Mouse (Mus musculus) neural tube, embryonic 15.5 days (tissue): ENCODE measurements around the gene Ccl2. TPM values are rescaled to one million over a fixed set of nuclear protein-coding genes. Genes with fewer than 3 reads are reported as not detected.

ENCODE experiments used
- ATAC-seq: fragments of 200-750 bp; cut with Nextera tagmentation; 2 replicates; pipeline ENCODE4 v1.8.0; 2017; ENCODE audit warnings: mild to moderate bottlenecking, moderate TSS enrichment, moderate library complexity; ENCODE audit not compliant: low FRiP score
- H3K27ac ChIP-seq: fragments of 300-500 bp; sonication (generic); replicated peaks from 2 replicates; pipeline ENCODE4 v1.5.1; 2015; ENCODE audit warnings: mild to moderate bottlenecking, inconsistent platforms
- H3K27me3 ChIP-seq: fragments of 300-500 bp; sonication (generic); replicated peaks from 2 replicates; pipeline ENCODE4 v1.6.1; 2015; ENCODE audit warnings: inconsistent platforms
- H3K36me3 ChIP-seq: fragments of 300-500 bp; sonication (generic); 2 replicates; pipeline ENCODE4 v1.6.1; 2015; ENCODE audit warnings: inconsistent platforms
- H3K4me1 ChIP-seq: fragments of 300-500 bp; sonication (generic); 2 replicates; pipeline ENCODE4 v1.6.1; 2015; ENCODE audit warnings: inconsistent platforms
- H3K4me2 ChIP-seq: fragments of 300-500 bp; sonication (generic); 2 replicates; pipeline ENCODE4 v1.6.1; 2015; ENCODE audit warnings: inconsistent platforms, mild to moderate bottlenecking, moderate library complexity
- H3K4me3 ChIP-seq: fragments of 300-500 bp; sonication (generic); replicated peaks from 2 replicates; pipeline ENCODE4 v1.5.1; 2015; ENCODE audit warnings: mild to moderate bottlenecking, inconsistent platforms
- H3K9ac ChIP-seq: fragments of 300-500 bp; sonication (generic); replicated peaks from 2 replicates; pipeline ENCODE4 v1.6.1; 2015; ENCODE audit warnings: mild to moderate bottlenecking, inconsistent platforms
- H3K9me3 ChIP-seq: fragments of 300-500 bp; sonication (generic); replicated peaks from 2 replicates; pipeline ENCODE4 v1.6.1; 2016; ENCODE audit warnings: inconsistent platforms
- WGBS: fragments of 180-500 bp; shearing (Covaris S2); methylation state at CpG from one replicate; pipeline ENCODE4 v1.1.7; 2015; ENCODE audit warnings: mixed read lengths; 5-methylcytosine and 5-hydroxymethylcytosine counted together
- polyA plus RNA-seq: library from polyadenylated mRNA; unstranded; fragments of >200 nt; fragmentation: Nextera tagmentation; extraction: Ambion mirVana; gene quantifications from 2 replicates; pipeline ENCODE4 v1.2.1, GENCODE M21; 2015

Gene Ccl2
- polyA plus RNA-seq, 1 experiment from 2014 or later = 1.6 TPM

DNA sequence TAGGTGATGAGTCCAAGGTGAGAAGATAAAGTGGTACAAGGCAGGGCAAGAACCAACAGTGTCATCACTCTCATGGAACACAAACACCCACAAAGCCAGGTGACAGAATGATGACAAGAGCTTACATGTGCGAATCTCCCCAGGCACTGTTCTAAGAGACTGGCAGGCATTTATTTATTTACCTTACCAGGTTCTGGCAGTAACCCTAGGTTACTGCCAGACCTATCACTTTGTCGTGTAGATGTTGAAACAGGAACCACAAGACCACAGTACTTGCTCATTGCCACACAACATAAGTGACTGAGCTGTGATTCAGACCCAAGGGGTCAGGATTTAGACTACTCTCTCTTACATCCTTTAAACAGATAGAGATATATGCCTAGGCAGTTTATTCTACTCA, 20.3 kb upstream of the Ccl2 start:
- H3K27me3 ChIP-seq = no peaks in the 10 kb centered on the region
- WGBS = 74% methylated on average over 2 of the region's 2 CpGs
- H3K4me3 ChIP-seq = no peak overlapping the region
- no peak overlapping the region for H3K9ac ChIP-seq
- H3K27ac ChIP-seq = no peak overlapping the region
- H3K4me1 ChIP-seq = no peaks in the 10 kb centered on the region
- H3K9me3 ChIP-seq = no peaks in the 10 kb centered on the region
- no peak for ATAC-seq
- H3K4me2 ChIP-seq = no peak overlapping the region
- H3K36me3 ChIP-seq = no peaks in the 10 kb centered on the region

- ATAC-seq = no peak
These were observed 19.1 kb upstream of the Ccl2 start for GRCm38 (mm10) chr11:82016181-82016780.

GRCm38 (mm10) chr11:82019389-82019788, 16.0 kb upstream of the Ccl2 start:
- H3K27ac ChIP-seq = no peak overlapping the region
- H3K4me1 ChIP-seq = no peaks in the 10 kb centered on the region
- H3K9ac ChIP-seq = no peak overlapping the region
- WGBS = 19% methylated on average over 2 of the region's 2 CpGs
- H3K4me2 ChIP-seq = no peak overlapping the region
- no peak for ATAC-seq
- no peak overlapping the region for H3K4me3 ChIP-seq
- no peaks in the 10 kb centered on the region for H3K9me3 ChIP-seq
- no peaks in the 10 kb centered on the region for H3K36me3 ChIP-seq
- no peaks in the 10 kb centered on the region for H3K27me3 ChIP-seq

More at GRCm38 (mm10) chr11:82016181-82016780, 19.1 kb upstream of the Ccl2 start:
- Histone ChIP-seq H3K4me3 (no peak overlapping the region), H3K4me1 (no peaks in the 10 kb centered on the region), H3K4me2 (no peak overlapping the region), H3K9me3 (no peaks in the 10 kb centered on the region), H3K36me3 (no peaks in the 10 kb centered on the region), H3K27ac (no peak overlapping the region), H3K27me3 (no peaks in the 10 kb centered on the region), H3K9ac (no peak overlapping the region)
- WGBS = 85% methylated on average over 3 of the region's 3 CpGs

DNA sequence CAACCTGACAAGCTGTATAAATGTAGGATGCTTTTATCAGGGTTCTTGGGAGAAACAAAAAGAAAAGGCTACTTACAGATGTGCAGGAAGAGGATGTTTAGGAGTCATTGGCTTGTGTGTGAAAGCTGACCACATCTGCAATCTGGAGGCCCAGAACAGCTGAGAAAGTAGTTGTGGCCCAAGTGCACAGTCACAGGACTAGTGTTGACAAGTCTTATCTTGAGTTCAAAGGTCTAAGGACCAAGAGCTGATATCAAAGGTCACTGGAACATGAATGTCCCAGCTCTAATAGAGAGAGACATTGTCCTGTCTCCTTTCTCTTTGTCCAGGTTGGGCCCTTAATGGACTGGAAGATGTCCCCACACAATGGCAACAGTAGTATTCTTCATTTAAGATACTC, 15.6 kb upstream of the Ccl2 start:
- Histone ChIP-seq H3K9ac (no peak overlapping the region), H3K4me2 (no peak overlapping the region), H3K27me3 (no peaks in the 10 kb centered on the region), H3K4me1 (no peaks in the 10 kb centered on the region), H3K36me3 (no peaks in the 10 kb centered on the region), H3K27ac (no peak overlapping the region), H3K9me3 (no peaks in the 10 kb centered on the region), H3K4me3 (no peak overlapping the region)
- ATAC-seq = no peak

DNA sequence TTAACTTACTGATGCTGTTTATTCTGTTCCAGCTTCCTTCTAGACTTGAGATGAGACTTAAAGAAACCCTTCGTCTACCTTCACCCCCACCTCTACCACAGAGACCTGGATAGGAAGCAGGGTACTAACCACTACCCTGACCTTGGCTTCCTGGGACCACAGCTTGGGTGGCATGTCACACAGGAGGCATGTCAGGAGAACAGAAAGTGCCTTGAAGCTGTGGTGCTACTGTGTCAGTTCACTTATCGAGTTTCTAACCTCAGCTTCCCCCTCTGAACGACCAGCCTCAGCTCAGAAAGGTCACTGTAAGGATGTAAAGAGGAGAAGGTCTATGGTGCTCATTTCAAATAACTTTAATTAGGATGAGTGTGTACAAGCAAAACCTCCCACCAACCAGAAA, 14.0 kb upstream of the Ccl2 start:
- no peaks in the 10 kb centered on the region for H3K36me3 ChIP-seq
- H3K9me3 ChIP-seq = no peaks in the 10 kb centered on the region
- WGBS = 82% methylated on average over 3 of the region's 3 CpGs
- ATAC-seq = no peak
- H3K4me2 ChIP-seq = no peak overlapping the region
- H3K27me3 ChIP-seq = no peaks in the 10 kb centered on the region
- no peaks in the 10 kb centered on the region for H3K4me1 ChIP-seq
- H3K9ac ChIP-seq = no peak overlapping the region
- H3K4me3 ChIP-seq = no peak overlapping the region
- no peak overlapping the region for H3K27ac ChIP-seq

- H3K36me3 ChIP-seq = no peaks in the 10 kb centered on the region
- H3K9me3 ChIP-seq = no peaks in the 10 kb centered on the region
- H3K27ac ChIP-seq = no peak overlapping the region
- H3K4me1 ChIP-seq = no peaks in the 10 kb centered on the region
- WGBS = 95% methylated on average over 6 of the region's 6 CpGs
- no peak overlapping the region for H3K4me2 ChIP-seq
- H3K27me3 ChIP-seq = no peaks in the 10 kb centered on the region
- no peak for ATAC-seq
- H3K9ac ChIP-seq = no peak overlapping the region
- H3K4me3 ChIP-seq = no peak overlapping the region
These were observed 12.8 kb upstream of the Ccl2 start for GRCm38 (mm10) chr11:82022504-82023056.

- Histone ChIP-seq H3K27me3 (no peaks in the 10 kb centered on the region), H3K9ac (no peak overlapping the region), H3K4me3 (no peak overlapping the region), H3K36me3 (no peaks in the 10 kb centered on the region), H3K4me2 (no peak overlapping the region), H3K9me3 (no peaks in the 10 kb centered on the region), H3K27ac (no peak overlapping the region), H3K4me1 (no peaks in the 10 kb centered on the region)
- no peak for ATAC-seq
- 91% methylated on average over 4 of the region's 4 CpGs for WGBS
These were observed 11.6 kb upstream of the Ccl2 start for GRCm38 (mm10) chr11:82023769-82024168.

- H3K4me3 ChIP-seq = no peak overlapping the region
- H3K9ac ChIP-seq = no peak overlapping the region
- peaks cover 15% of the 10 kb centered on the region for H3K4me1 ChIP-seq
- H3K27me3 ChIP-seq = no peaks in the 10 kb centered on the region
- no peaks in the 10 kb centered on the region for H3K9me3 ChIP-seq
- no peak for ATAC-seq
- H3K27ac ChIP-seq = no peak overlapping the region
- H3K36me3 ChIP-seq = no peaks in the 10 kb centered on the region
- WGBS = 81% methylated on average over 2 of the region's 2 CpGs
- no peak overlapping the region for H3K4me2 ChIP-seq
These were observed 5.2 kb upstream of the Ccl2 start for GRCm38 (mm10) chr11:82030171-82030570.

- H3K4me2 ChIP-seq = no peak overlapping the region
- no peak for ATAC-seq
- no peaks in the 10 kb centered on the region for H3K9me3 ChIP-seq
- H3K9ac ChIP-seq = no peak overlapping the region
- H3K4me1 ChIP-seq = peaks cover 20% of the 10 kb centered on the region
- H3K27ac ChIP-seq = peak overlapping the region; percentile 72
- no peak overlapping the region for H3K4me3 ChIP-seq
- H3K36me3 ChIP-seq = no peaks in the 10 kb centered on the region
- H3K27me3 ChIP-seq = no peaks in the 10 kb centered on the region
These were observed 3.2 kb upstream of the Ccl2 start for GRCm38 (mm10) chr11:82032136-82032535.

- Histone ChIP-seq H3K4me3 (no peak overlapping the region), H3K4me1 (peaks cover 20% of the 10 kb centered on the region), H3K27me3 (no peaks in the 10 kb centered on the region), H3K27ac (peak overlapping the region; percentile 72), H3K9me3 (no peaks in the 10 kb centered on the region), H3K9ac (no peak overlapping the region), H3K36me3 (no peaks in the 10 kb centered on the region), H3K4me2 (no peak overlapping the region)
- 23% methylated on average over 8 of the region's 8 CpGs for WGBS
- ATAC-seq = no peak
These were observed 2.6 kb upstream of the Ccl2 start for GRCm38 (mm10) chr11:82032678-82033344.

DNA sequence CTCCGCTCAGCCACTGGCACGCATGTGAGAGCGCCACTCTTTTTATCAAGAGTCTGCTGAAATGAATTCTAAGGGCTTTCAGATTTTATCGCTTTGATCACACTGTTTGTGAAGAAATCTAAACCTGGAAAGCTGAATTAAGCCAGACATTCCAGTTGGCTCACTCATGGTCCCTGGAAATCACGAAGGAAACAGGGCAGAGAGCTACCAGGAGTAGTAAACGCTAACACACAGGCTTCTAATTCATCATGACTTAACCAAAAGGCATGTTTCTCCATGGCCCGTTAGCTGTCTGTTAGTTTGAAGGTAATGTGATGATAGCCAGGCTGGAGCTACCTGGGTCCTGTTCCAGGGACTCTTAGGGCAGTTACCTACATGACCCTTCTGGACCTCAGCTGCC, 925 bp upstream of the Ccl2 start:
- no peak overlapping the region for H3K9ac ChIP-seq
- no peaks in the 10 kb centered on the region for H3K36me3 ChIP-seq
- H3K4me3 ChIP-seq = no peak overlapping the region
- H3K27me3 ChIP-seq = no peaks in the 10 kb centered on the region
- H3K9me3 ChIP-seq = no peaks in the 10 kb centered on the region
- ATAC-seq = no peak
- WGBS = 93% methylated on average over 7 of the region's 7 CpGs
- peaks cover 28% of the 10 kb centered on the region for H3K4me1 ChIP-seq
- H3K4me2 ChIP-seq = no peak overlapping the region
- 0 out of 2 replicates have a peak overlapping the region, but pooled peaks have one; percentile 23 for H3K27ac ChIP-seq

DNA sequence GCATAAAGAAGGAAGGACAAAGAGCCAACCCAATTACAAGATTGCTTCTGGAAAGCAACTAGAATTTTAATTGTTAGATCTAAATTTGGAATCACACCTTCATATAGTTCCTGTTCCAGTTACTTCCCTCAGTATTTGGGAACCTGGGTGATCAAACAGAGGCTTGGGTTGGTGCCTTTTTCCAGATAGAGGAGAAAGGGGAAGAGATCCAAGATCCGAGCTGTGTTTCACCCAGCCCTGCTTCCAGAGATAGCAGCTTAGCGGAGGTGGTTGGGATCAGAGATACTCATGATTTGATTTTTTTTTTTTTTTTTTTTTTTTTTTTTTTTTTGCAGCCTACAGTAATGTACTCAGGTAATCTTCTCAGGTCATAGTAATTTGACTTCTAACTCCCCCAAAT, 486 bp downstream of the Ccl2 start:
- no peak overlapping the region for H3K4me3 ChIP-seq
- H3K36me3 ChIP-seq = no peaks in the 10 kb centered on the region
- ATAC-seq = no peak
- H3K4me2 ChIP-seq = no peak overlapping the region
- no peak overlapping the region for H3K27ac ChIP-seq
- no peaks in the 10 kb centered on the region for H3K9me3 ChIP-seq
- no peak overlapping the region for H3K9ac ChIP-seq
- 91% methylated on average over 2 of the region's 2 CpGs for WGBS
- peaks cover 32% of the 10 kb centered on the region for H3K4me1 ChIP-seq
- no peaks in the 10 kb centered on the region for H3K27me3 ChIP-seq
